Mouse (Mus musculus): ENCODE data around the gene Tpsb2. TPM values are rescaled to one million over a fixed set of nuclear protein-coding genes. Genes with fewer than 3 reads are reported as not detected.
A peak's percentile ranks its signal among the peaks of the same experiment; 100 is the strongest.

Gene Tpsb2
- polyA plus RNA-seq, 1 experiment, result 1.6 TPM

GRCm38 (mm10) chr17:25340003-25340402, 26.1 kb upstream of the Tpsb2 start:
- 84% methylated on average over 6 of the region's 6 CpGs for WGBS

GRCm38 (mm10) chr17:25341490-25341889, 24.6 kb upstream of the Tpsb2 start:
- DNase-seq (ENCODE audit: low read depth in 1 of 2, low spot score in 2 of 2), result no peak
- 53% methylated on average over 3 of the region's 3 CpGs for WGBS
- TF ChIP-seq CTCF (IDR thresholded peaks at IDR 0.05; ENCODE audit: extremely low read depth, insufficient read depth, insufficient read length, insufficient replicate concordance) (no peak), POLR2A (IDR thresholded peaks at IDR 0.05; ENCODE audit: low read depth, low read length) (no peak)
- H3K4me1 ChIP-seq (ENCODE audit: control insufficient read depth, insufficient read depth, insufficient read length), result no peaks in the 10 kb centered on the region
- no peaks in the 10 kb centered on the region for H3K27me3 ChIP-seq (ENCODE audit: control insufficient read depth, insufficient read depth, low read length)
- no peaks in the 10 kb centered on the region for H3K36me3 ChIP-seq (ENCODE audit: control insufficient read depth, insufficient read depth, low read length)
- no peak overlapping the region for H3K4me3 ChIP-seq (ENCODE audit: extremely low read depth, insufficient read depth, insufficient read length)
- no peak overlapping the region for H3K27ac ChIP-seq (ENCODE audit: insufficient read depth, low read length)

More at GRCm38 (mm10) chr17:25340003-25340402, 26.1 kb upstream of the Tpsb2 start:
- Histone ChIP-seq H3K27me3 (ENCODE audit: control insufficient read depth, insufficient read depth, low read length) (no peaks in the 10 kb centered on the region), H3K36me3 (ENCODE audit: control insufficient read depth, insufficient read depth, low read length) (no peaks in the 10 kb centered on the region), H3K27ac (ENCODE audit: insufficient read depth, low read length) (no peak overlapping the region), H3K4me3 (ENCODE audit: extremely low read depth, insufficient read depth, insufficient read length) (no peak overlapping the region), H3K4me1 (ENCODE audit: control insufficient read depth, insufficient read depth, insufficient read length) (no peaks in the 10 kb centered on the region)
- TF ChIP-seq POLR2A (IDR thresholded peaks at IDR 0.05; ENCODE audit: low read depth, low read length), result no peak
- no peak for TF ChIP-seq CTCF (IDR thresholded peaks at IDR 0.05; ENCODE audit: extremely low read depth, insufficient read depth, insufficient read length, insufficient replicate concordance)
- no peak for DNase-seq (ENCODE audit: low read depth in 1 of 2, low spot score in 2 of 2)

- Histone ChIP-seq H3K27ac (ENCODE audit: insufficient read depth, low read length) (no peak within 1 kb of the TSS), H3K36me3 (ENCODE audit: control insufficient read depth, insufficient read depth, low read length) (no peaks in the 10 kb centered on the region), H3K4me1 (ENCODE audit: control insufficient read depth, insufficient read depth, insufficient read length) (no peaks in the 10 kb centered on the region), H3K4me3 (ENCODE audit: extremely low read depth, insufficient read depth, insufficient read length) (no peak within 1 kb of the TSS), H3K27me3 (ENCODE audit: control insufficient read depth, insufficient read depth, low read length) (no peaks in the 10 kb centered on the region)
- no peak for DNase-seq (ENCODE audit: low read depth in 1 of 2, low spot score in 2 of 2)
- WGBS, result 77% methylated on average over 4 of the region's 4 CpGs
- no peak for TF ChIP-seq CTCF (IDR thresholded peaks at IDR 0.05; ENCODE audit: extremely low read depth, insufficient read depth, insufficient read length, insufficient replicate concordance)
- TF ChIP-seq POLR2A (IDR thresholded peaks at IDR 0.05; ENCODE audit: low read depth, low read length), result no peak
Observed at GRCm38 (mm10) chr17:25345462-25345861, 20.6 kb upstream of the Tpsb2 start, which contains the start of gene Tpsab1. Gene Tpsab1, minus strand, starts transcription at chr17:25345562.

GRCm38 (mm10) chr17:25361291-25361690, 4.8 kb upstream of the Tpsb2 start:
- Histone ChIP-seq H3K4me1 (ENCODE audit: control insufficient read depth, insufficient read depth, insufficient read length) (no peaks in the 10 kb centered on the region), H3K27ac (ENCODE audit: insufficient read depth, low read length) (no peak overlapping the region), H3K27me3 (ENCODE audit: control insufficient read depth, insufficient read depth, low read length) (no peaks in the 10 kb centered on the region), H3K4me3 (ENCODE audit: extremely low read depth, insufficient read depth, insufficient read length) (no peak overlapping the region), H3K36me3 (ENCODE audit: control insufficient read depth, insufficient read depth, low read length) (no peaks in the 10 kb centered on the region)
- 59% methylated on average over 2 of the region's 2 CpGs for WGBS
- DNase-seq (ENCODE audit: low read depth in 1 of 2, low spot score in 2 of 2), result no peak
- TF ChIP-seq POLR2A (IDR thresholded peaks at IDR 0.05; ENCODE audit: low read depth, low read length) (no peak), CTCF (IDR thresholded peaks at IDR 0.05; ENCODE audit: extremely low read depth, insufficient read depth, insufficient read length, insufficient replicate concordance) (no peak)

GRCm38 (mm10) chr17:25363726-25364125, 2.4 kb upstream of the Tpsb2 start:
- DNase-seq (ENCODE audit: low read depth in 1 of 2, low spot score in 2 of 2), result peak in 1 of 2 experiments; percentile 17
- 0% methylated on average over 1 of the region's 1 CpGs for WGBS
- no peak overlapping the region for H3K27ac ChIP-seq (ENCODE audit: insufficient read depth, low read length)
- no peaks in the 10 kb centered on the region for H3K36me3 ChIP-seq (ENCODE audit: control insufficient read depth, insufficient read depth, low read length)
- peak; percentile 53; the same call in 1 of the 2 replicates for TF ChIP-seq CTCF (IDR thresholded peaks at IDR 0.05; ENCODE audit: extremely low read depth, insufficient read depth, insufficient read length, insufficient replicate concordance)
- no peak for TF ChIP-seq POLR2A (IDR thresholded peaks at IDR 0.05; ENCODE audit: low read depth, low read length)
- no peaks in the 10 kb centered on the region for H3K27me3 ChIP-seq (ENCODE audit: control insufficient read depth, insufficient read depth, low read length)
- H3K4me3 ChIP-seq (ENCODE audit: extremely low read depth, insufficient read depth, insufficient read length), result no peak overlapping the region
- no peaks in the 10 kb centered on the region for H3K4me1 ChIP-seq (ENCODE audit: control insufficient read depth, insufficient read depth, insufficient read length)

GRCm38 (mm10) chr17:25368973-25369372, 2.9 kb downstream of the Tpsb2 start, which contains the start of gene Tpsg1:
Gene Tpsg1, plus strand, starts transcription at chr17:25369273.
- H3K4me1 ChIP-seq (ENCODE audit: control insufficient read depth, insufficient read depth, insufficient read length), result no peaks in the 10 kb centered on the region
- H3K4me3 ChIP-seq (ENCODE audit: extremely low read depth, insufficient read depth, insufficient read length), result no peak within 1 kb of the TSS
- H3K27me3 ChIP-seq (ENCODE audit: control insufficient read depth, insufficient read depth, low read length), result no peaks in the 10 kb centered on the region
- DNase-seq (ENCODE audit: low read depth in 1 of 2, low spot score in 2 of 2), result no peak
- TF ChIP-seq POLR2A (IDR thresholded peaks at IDR 0.05; ENCODE audit: low read depth, low read length) (no peak), CTCF (IDR thresholded peaks at IDR 0.05; ENCODE audit: extremely low read depth, insufficient read depth, insufficient read length, insufficient replicate concordance) (no peak)
- no peak within 1 kb of the TSS for H3K27ac ChIP-seq (ENCODE audit: insufficient read depth, low read length)
- WGBS, result 80% methylated on average over 3 of the region's 3 CpGs
- H3K36me3 ChIP-seq (ENCODE audit: control insufficient read depth, insufficient read depth, low read length), result no peaks in the 10 kb centered on the region

GRCm38 (mm10) chr17:25372491-25372890, 6.4 kb downstream of the Tpsb2 start:
- TF ChIP-seq POLR2A (IDR thresholded peaks at IDR 0.05; ENCODE audit: low read depth, low read length), result no peak
- no peak for TF ChIP-seq CTCF (IDR thresholded peaks at IDR 0.05; ENCODE audit: extremely low read depth, insufficient read depth, insufficient read length, insufficient replicate concordance)
- no peak overlapping the region for H3K4me3 ChIP-seq (ENCODE audit: extremely low read depth, insufficient read depth, insufficient read length)
- no peak for DNase-seq (ENCODE audit: low read depth in 1 of 2, low spot score in 2 of 2)
- WGBS, result 80% methylated on average over 8 of the region's 8 CpGs
- no peaks in the 10 kb centered on the region for H3K4me1 ChIP-seq (ENCODE audit: control insufficient read depth, insufficient read depth, insufficient read length)
- no peaks in the 10 kb centered on the region for H3K36me3 ChIP-seq (ENCODE audit: control insufficient read depth, insufficient read depth, low read length)
- no peak overlapping the region for H3K27ac ChIP-seq (ENCODE audit: insufficient read depth, low read length)
- H3K27me3 ChIP-seq (ENCODE audit: control insufficient read depth, insufficient read depth, low read length), result no peaks in the 10 kb centered on the region

Data from spleen, adult 2 months (tissue).